Mouse (Mus musculus): ENCODE results near the gene Tbc1d14. TPM values are rescaled to one million over a fixed set of nuclear protein-coding genes. Genes with fewer than 3 reads are reported as not detected.
A peak's percentile ranks its signal among the peaks of the same experiment; 100 is the strongest.

The Tbc1d14 gene
- polyA plus RNA-seq, 1 experiment from 2014 or later: 38.1 TPM

DNA sequence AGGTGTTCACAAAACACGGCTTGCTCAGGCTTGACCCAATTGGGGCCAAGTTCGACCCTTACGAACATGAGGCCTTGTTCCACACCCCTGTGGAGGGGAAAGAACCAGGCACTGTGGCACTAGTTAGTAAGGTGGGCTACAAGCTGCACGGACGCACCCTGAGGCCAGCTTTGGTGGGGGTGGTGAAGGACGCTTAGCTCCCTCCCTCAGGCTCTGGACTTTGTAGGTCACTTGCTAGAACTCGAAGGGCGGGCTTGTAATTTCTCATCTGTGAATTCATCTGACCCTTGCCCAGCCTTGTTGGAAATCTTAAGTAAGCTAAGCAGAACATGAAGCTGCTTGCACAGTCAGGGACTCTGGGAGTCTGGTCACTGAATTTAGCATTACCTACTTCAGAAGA is 121.9 kb downstream of the Tbc1d14 start:
- Histone ChIP-seq H3K9me3 (no peaks in the 10 kb centered on the region), H3K4me1 (peaks cover 4% of the 10 kb centered on the region), H3K36me3 (peaks cover 71% of the 10 kb centered on the region), H3K27me3 (no peaks in the 10 kb centered on the region), H3K27ac (no peak overlapping the region), H3K4me3 (no peak overlapping the region), H3K9ac (no peak overlapping the region), H3K4me2 (replicated peaks) (no peak overlapping the region)
- WGBS: 95% methylated on average over 8 of the region's 8 CpGs
- no peak for ATAC-seq (ENCODE audit: low FRiP score, low read depth)

- Histone ChIP-seq H3K4me2 (replicated peaks) (peak overlapping the region; percentile 99), H3K36me3 (peaks cover 28% of the 10 kb centered on the region), H3K27me3 (no peaks in the 10 kb centered on the region), H3K27ac (no peak overlapping the region), H3K4me1 (peaks cover 18% of the 10 kb centered on the region), H3K9ac (peak overlapping the region; percentile 91), H3K9me3 (no peaks in the 10 kb centered on the region), H3K4me3 (peak overlapping the region; percentile 99)
- no peak for ATAC-seq (ENCODE audit: low FRiP score, low read depth)
- WGBS: 33% methylated on average over 8 of the region's 8 CpGs
Observed at GRCm38 (mm10) chr5:36465889-36466288, 127.2 kb downstream of the Tbc1d14 start.

DNA sequence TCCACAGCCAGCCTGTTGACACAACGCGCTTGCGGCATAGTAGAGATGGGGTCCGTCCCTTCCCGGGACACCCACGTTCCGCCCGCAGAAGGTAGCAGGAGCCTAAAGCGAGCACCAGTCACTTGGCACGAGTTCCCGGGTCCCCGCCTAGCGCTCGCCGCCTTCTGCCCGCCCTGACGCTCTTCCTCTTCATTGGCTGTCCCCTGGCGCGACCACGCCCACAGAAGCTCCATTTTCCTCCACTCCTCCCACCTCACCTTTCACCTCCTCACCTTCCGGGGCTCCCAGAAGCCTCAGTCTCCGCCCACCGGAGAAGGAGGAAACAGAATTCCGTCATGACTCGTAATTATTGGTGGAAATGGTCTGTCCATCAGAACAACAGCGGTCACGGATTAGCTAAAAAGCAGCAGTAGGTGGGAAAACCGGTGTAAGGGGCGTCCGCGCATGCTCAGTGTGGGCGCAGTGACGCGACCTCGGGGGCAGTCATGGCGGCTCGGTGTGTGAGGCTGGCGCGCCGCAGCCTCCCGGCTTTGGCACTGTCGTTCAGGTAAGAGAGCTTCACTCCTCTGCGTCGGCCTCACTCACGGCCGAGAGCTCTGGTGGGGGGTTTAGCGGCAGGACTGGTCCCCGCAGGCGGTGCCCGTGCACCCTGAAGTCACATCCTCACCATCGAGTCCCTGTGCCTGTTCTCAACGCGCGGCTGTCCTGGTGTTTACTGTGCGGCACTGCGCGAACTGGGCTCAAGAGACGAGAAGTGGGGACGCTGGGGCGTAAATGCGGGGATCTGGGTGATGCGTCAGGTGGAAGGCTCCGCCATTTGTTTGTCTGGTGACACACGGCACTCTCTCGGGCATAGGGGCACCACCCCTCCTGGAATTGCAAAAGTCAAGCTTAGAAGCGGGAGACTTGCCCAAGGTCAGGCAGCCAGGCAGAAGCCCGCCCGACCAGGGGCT is 128.1 kb downstream of the Tbc1d14 start, which contains the start of gene Grpel1:
Gene Grpel1, plus strand, starts transcription at position 290 of the 953 bp plus-strand sequence.
- peak within 1 kb of the TSS; percentile 72 for H3K27ac ChIP-seq
- peak within 1 kb of the TSS; percentile 91 for H3K9ac ChIP-seq
- under 1% methylated on average over 68 of the region's 68 CpGs for WGBS
- H3K4me2 ChIP-seq (replicated peaks): peak within 1 kb of the TSS; percentile 99
- peaks cover 19% of the 10 kb centered on the region for H3K36me3 ChIP-seq
- peaks cover 18% of the 10 kb centered on the region for H3K4me1 ChIP-seq
- H3K4me3 ChIP-seq: peak within 1 kb of the TSS; percentile 99
- H3K9me3 ChIP-seq: no peaks in the 10 kb centered on the region
- peak; percentile 97 for ATAC-seq (ENCODE audit: low FRiP score, low read depth)
- no peaks in the 10 kb centered on the region for H3K27me3 ChIP-seq

DNA sequence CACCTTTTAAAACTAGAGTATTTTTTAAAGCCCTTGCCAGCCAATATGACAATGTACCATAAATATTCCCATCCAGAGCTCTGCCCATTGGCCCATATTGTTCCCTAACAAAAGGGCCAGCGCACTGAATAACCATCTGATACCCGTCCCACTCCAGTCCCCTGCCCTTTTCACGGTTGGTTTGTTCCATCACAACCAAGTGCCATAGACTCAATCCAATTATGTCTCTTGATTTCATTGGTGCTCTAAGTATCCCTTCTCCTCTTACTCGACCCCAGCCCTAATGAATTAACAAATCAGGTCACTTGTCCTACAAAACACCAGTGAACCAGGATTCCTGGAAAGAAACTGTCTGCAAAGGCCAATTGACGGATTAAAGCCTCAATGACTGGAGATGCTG is 129.7 kb downstream of the Tbc1d14 start:
- no peak overlapping the region for H3K4me3 ChIP-seq
- no peak overlapping the region for H3K9ac ChIP-seq
- ATAC-seq (ENCODE audit: low FRiP score, low read depth): no peak
- H3K4me2 ChIP-seq (replicated peaks): no peak overlapping the region
- H3K4me1 ChIP-seq: peaks cover 18% of the 10 kb centered on the region
- H3K9me3 ChIP-seq: no peaks in the 10 kb centered on the region
- H3K27me3 ChIP-seq: no peaks in the 10 kb centered on the region
- 0 out of 2 replicates have a peak, but pooled peaks cover 3% of the 10 kb centered on the region for H3K36me3 ChIP-seq
- H3K27ac ChIP-seq: no peak overlapping the region
- WGBS: 52% methylated on average over 5 of the region's 5 CpGs

DNA sequence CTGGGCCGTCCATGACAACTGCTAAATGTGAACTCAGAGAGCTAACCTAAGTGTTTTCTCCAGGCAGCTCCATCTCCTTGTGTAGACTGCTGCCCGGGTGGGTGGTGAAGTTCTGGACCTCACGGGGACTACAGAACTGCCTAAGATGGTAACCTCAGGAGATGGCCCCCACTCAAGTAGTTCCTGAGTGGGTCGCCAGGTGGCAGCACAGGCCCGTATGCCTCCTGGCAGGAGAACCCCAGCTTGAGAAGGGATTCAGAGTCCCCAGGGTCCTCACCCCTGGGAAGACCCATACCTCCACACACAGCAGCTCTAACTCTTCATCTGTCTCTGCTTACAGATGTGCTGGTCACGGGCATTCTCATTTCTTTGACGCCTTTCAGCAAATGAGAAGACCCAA is 130.3 kb downstream of the Tbc1d14 start:
- Histone ChIP-seq H3K27ac (no peak overlapping the region), H3K9ac (no peak overlapping the region), H3K9me3 (no peaks in the 10 kb centered on the region), H3K4me2 (replicated peaks) (no peak overlapping the region), H3K4me1 (peaks cover 18% of the 10 kb centered on the region), H3K27me3 (no peaks in the 10 kb centered on the region), H3K4me3 (no peak overlapping the region), H3K36me3 (no peaks in the 10 kb centered on the region)
- ATAC-seq (ENCODE audit: low FRiP score, low read depth): no peak
- 16% methylated on average over 7 of the region's 7 CpGs for WGBS

DNA sequence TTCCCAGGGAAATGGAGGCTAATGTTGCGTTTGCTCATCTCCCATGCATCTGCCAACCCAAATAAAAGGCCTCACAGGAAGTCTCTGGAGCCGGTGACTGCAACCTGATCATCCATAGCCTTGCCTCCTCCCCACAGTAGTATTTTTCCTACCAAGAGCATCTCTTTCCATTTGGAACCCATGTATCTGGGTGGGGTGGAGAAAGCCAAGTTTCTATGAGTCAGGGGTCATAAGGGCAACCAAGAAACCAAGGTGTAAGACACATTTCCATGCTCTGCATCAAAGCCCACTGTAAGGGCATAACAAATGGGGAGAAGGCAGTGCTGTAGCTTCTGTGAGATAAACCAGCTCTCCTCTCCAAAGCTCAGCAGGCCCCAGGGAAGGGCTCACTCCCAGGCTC is 131.8 kb downstream of the Tbc1d14 start:
- Histone ChIP-seq H3K27me3 (0 out of 2 replicates have a peak, but pooled peaks cover 4% of the 10 kb centered on the region), H3K9me3 (no peaks in the 10 kb centered on the region), H3K27ac (no peak overlapping the region), H3K4me2 (replicated peaks) (no peak overlapping the region), H3K36me3 (no peaks in the 10 kb centered on the region), H3K9ac (0 out of 2 replicates have a peak overlapping the region, but pooled peaks have one; percentile 25), H3K4me3 (no peak overlapping the region), H3K4me1 (peaks cover 14% of the 10 kb centered on the region)
- ATAC-seq (ENCODE audit: low FRiP score, low read depth): no peak
- 68% methylated on average over 2 of the region's 2 CpGs for WGBS

DNA sequence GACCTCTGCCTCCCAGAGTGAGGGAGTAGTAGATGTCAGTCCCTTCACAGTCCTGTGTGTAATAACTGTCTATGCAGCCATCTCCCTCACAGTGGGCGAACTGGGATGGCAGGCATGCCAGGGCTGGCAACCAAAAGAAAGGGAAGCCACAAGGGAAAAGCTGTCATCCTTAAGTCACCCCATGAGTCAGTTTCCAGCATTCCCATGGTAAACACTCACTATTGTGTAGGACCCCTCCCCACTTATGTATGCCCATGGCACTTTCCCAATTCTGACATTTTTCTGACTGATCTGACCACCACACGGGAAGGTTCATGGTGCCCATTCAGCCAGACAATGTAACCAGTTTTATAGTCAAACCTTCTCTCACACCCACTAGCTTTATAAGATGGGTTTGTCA is 132.4 kb downstream of the Tbc1d14 start:
- Histone ChIP-seq H3K36me3 (no peaks in the 10 kb centered on the region), H3K9me3 (no peaks in the 10 kb centered on the region), H3K4me3 (no peak overlapping the region), H3K4me1 (peaks cover 9% of the 10 kb centered on the region), H3K27me3 (peaks cover 4% of the 10 kb centered on the region; the same call in 1 of the 2 replicates), H3K9ac (no peak overlapping the region), H3K4me2 (replicated peaks) (no peak overlapping the region), H3K27ac (no peak overlapping the region)
- no peak for ATAC-seq (ENCODE audit: low FRiP score, low read depth)
- 89% methylated on average over 2 of the region's 2 CpGs for WGBS

DNA sequence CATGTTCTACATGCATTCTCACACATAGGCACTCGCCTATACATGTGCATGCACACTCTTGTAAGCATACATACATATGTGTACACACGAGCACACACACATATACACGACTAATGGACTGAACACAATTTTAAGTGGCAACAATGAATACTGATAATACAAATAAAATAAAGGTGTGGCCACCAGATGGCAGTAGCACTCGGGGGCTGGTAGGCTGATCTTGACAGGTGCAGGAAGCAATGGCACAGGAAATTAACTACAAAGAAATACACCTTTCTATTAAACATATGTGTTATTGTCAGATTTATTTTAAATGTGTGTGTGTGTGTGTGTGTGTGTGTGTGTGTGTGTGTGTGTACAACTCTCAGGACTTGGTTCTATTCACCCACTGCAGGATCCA is 134.2 kb downstream of the Tbc1d14 start:
- no peak overlapping the region for H3K4me2 ChIP-seq (replicated peaks)
- H3K27ac ChIP-seq: no peak overlapping the region
- no peaks in the 10 kb centered on the region for H3K9me3 ChIP-seq
- H3K4me1 ChIP-seq: peaks cover 2% of the 10 kb centered on the region; the same call in 1 of the 2 replicates
- no peak for ATAC-seq (ENCODE audit: low FRiP score, low read depth)
- H3K4me3 ChIP-seq: no peak overlapping the region
- no peak overlapping the region for H3K9ac ChIP-seq
- 20% methylated on average over 4 of the region's 4 CpGs for WGBS
- no peaks in the 10 kb centered on the region for H3K36me3 ChIP-seq
- H3K27me3 ChIP-seq: peaks cover 4% of the 10 kb centered on the region; the same call in 1 of the 2 replicates

DNA sequence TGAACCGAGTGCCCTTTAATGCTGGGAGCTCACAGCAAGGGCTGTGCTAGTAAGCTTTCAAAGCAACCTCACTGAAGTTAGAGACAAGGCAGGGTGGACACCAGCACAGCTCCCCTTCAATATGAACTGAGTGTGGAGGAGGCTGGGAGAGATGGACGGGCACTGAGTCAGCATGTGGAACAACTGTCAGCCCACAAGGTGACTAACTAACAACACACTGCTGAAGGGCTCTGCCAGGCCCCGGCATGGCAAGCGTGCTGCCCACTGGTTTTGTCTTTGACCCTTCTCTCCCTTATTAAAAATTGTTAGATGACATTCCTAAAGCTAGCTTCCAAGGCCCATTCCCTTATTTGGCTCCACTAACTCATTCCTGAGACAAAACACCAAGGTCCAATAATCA is 135.4 kb downstream of the Tbc1d14 start:
- ATAC-seq (ENCODE audit: low FRiP score, low read depth): no peak
- H3K36me3 ChIP-seq: no peaks in the 10 kb centered on the region
- H3K4me3 ChIP-seq: no peak overlapping the region
- WGBS: 80% methylated on average over 4 of the region's 4 CpGs
- H3K9me3 ChIP-seq: no peaks in the 10 kb centered on the region
- H3K27ac ChIP-seq: no peak overlapping the region
- H3K9ac ChIP-seq: no peak overlapping the region
- H3K4me2 ChIP-seq (replicated peaks): no peak overlapping the region
- H3K4me1 ChIP-seq: no peaks in the 10 kb centered on the region
- peaks cover 4% of the 10 kb centered on the region; the same call in 1 of the 2 replicates for H3K27me3 ChIP-seq

GRCm38 (mm10) chr5:36452821-36453220 is 140.3 kb downstream of the Tbc1d14 start:
- ATAC-seq (ENCODE audit: low FRiP score, low read depth): no peak
- Histone ChIP-seq H3K9me3 (no peaks in the 10 kb centered on the region), H3K4me3 (no peak overlapping the region), H3K27ac (no peak overlapping the region), H3K27me3 (peaks cover 4% of the 10 kb centered on the region; the same call in 1 of the 2 replicates), H3K36me3 (no peaks in the 10 kb centered on the region), H3K4me1 (peaks cover 3% of the 10 kb centered on the region; the same call in 1 of the 2 replicates), H3K9ac (no peak overlapping the region), H3K4me2 (replicated peaks) (no peak overlapping the region)
- 86% methylated on average over 6 of the region's 6 CpGs for WGBS

DNA sequence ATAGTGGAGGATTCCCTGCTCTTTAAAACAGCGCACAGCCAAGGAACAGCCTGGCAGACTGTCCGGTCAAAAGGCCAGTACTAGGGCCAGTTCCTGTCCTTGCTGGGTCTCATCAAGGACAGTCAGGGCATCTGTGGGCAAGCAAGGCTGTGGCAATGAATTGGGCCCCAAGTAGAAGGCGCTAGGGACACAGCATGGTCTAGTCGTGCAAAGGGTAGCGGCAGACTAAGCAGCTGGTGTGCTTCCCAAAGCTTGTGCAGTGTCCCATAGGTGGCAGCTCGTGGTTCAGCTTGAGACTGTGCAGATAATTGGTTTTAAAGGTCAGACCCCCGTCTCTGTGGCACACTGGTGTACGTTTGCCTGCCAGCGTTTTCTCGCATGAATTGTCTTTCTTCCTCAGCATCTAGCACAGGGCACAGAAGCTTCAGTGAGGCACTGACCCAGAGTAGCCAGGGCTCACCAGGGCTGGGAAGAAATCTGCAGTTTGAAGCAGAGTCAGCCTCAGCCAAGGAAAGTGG is 141.1 kb downstream of the Tbc1d14 start:
- no peak overlapping the region for H3K4me3 ChIP-seq
- 65% methylated on average over 10 of the region's 10 CpGs for WGBS
- no peak overlapping the region for H3K4me2 ChIP-seq (replicated peaks)
- no peaks in the 10 kb centered on the region; the same call in 1 of the 2 replicates for H3K27me3 ChIP-seq
- H3K9me3 ChIP-seq: no peaks in the 10 kb centered on the region
- H3K27ac ChIP-seq: no peak overlapping the region
- ATAC-seq (ENCODE audit: low FRiP score, low read depth): no peak
- no peaks in the 10 kb centered on the region for H3K36me3 ChIP-seq
- H3K9ac ChIP-seq: no peak overlapping the region
- peaks cover 3% of the 10 kb centered on the region; the same call in 1 of the 2 replicates for H3K4me1 ChIP-seq

- ATAC-seq (ENCODE audit: low FRiP score, low read depth): no peak; the same call in 1 of the 2 replicates
- no peak overlapping the region for H3K4me2 ChIP-seq (replicated peaks)
- no peaks in the 10 kb centered on the region for H3K9me3 ChIP-seq
- H3K9ac ChIP-seq: no peak overlapping the region
- H3K4me3 ChIP-seq: no peak overlapping the region
- H3K27ac ChIP-seq: no peak overlapping the region
- H3K4me1 ChIP-seq: peaks cover 3% of the 10 kb centered on the region; the same call in 1 of the 2 replicates
- WGBS: 23% methylated on average over 10 of the region's 10 CpGs
- H3K36me3 ChIP-seq: no peaks in the 10 kb centered on the region
- no peaks in the 10 kb centered on the region; the same call in 1 of the 2 replicates for H3K27me3 ChIP-seq
Observed at GRCm38 (mm10) chr5:36451119-36451518, 142.0 kb downstream of the Tbc1d14 start.

All from limb, embryonic 13.5 days (tissue).